Mouse (Mus musculus) hindbrain, embryonic 11.5 days (tissue): Measurements from ENCODE around the gene Cdca7. TPM values are rescaled to one million over a fixed set of nuclear protein-coding genes. Genes with fewer than 3 reads are reported as not detected.

Experiments
- ATAC-seq: fragments of 200-750 bp; cut with Nextera tagmentation; 2 replicates; pipeline ENCODE4 v1.8.0; 2017; ENCODE audit warnings: mild to moderate bottlenecking, moderate TSS enrichment, moderate library complexity; ENCODE audit not compliant: low FRiP score
- DNase-seq: peaks from one replicate; pipeline ENCODE4 v3.0.0-alpha.2; 2015; ENCODE audit warnings: low spot score
- H3K27ac ChIP-seq: fragments of 300-500 bp; sonication (generic); 2 replicates; pipeline ENCODE4 v1.5.1; 2014; ENCODE audit warnings: mild to moderate bottlenecking, low read depth, low read length
- H3K27me3 ChIP-seq: fragments of 300-500 bp; sonication (generic); 2 replicates; pipeline ENCODE4 v1.6.1; 2014; ENCODE audit warnings: mild to moderate bottlenecking, low read length, moderate library complexity, mixed read lengths; ENCODE audit not compliant: control insufficient read depth, insufficient read depth
- H3K36me3 ChIP-seq: fragments of 300-500 bp; sonication (generic); 2 replicates; pipeline ENCODE4 v1.6.1; 2014; ENCODE audit warnings: mild to moderate bottlenecking, low read length, moderate library complexity, mixed read lengths; ENCODE audit not compliant: control insufficient read depth, insufficient read depth
- H3K4me1 ChIP-seq: fragments of 300-500 bp; sonication (generic); replicated peaks from 2 replicates; pipeline ENCODE4 v1.6.1; 2014; ENCODE audit warnings: low read length, mixed read lengths; ENCODE audit not compliant: control insufficient read depth, insufficient read depth
- H3K4me2 ChIP-seq: fragments of 300-500 bp; sonication (generic); replicated peaks from 2 replicates; pipeline ENCODE4 v1.6.1; 2014; ENCODE audit warnings: mild to moderate bottlenecking, low read depth, low read length
- H3K4me3 ChIP-seq: fragments of 300-500 bp; sonication (generic); 2 replicates; pipeline ENCODE4 v1.5.1; 2014; ENCODE audit warnings: low read depth, low read length
- H3K9ac ChIP-seq: fragments of 300-500 bp; sonication (generic); 2 replicates; pipeline ENCODE4 v1.6.1; 2014; ENCODE audit warnings: low read depth, low read length
- H3K9me3 ChIP-seq: fragments of 300-500 bp; sonication (generic); 2 replicates; pipeline ENCODE4 v1.6.1; 2016; ENCODE audit warnings: low read length; ENCODE audit not compliant: control insufficient read depth
- WGBS: fragments of 180-500 bp; shearing (Covaris S2); extraction: QIAGEN DNeasy Blood & Tissue Kit; methylation state at CpG from one replicate; pipeline ENCODE4 v1.1.7; 2014; 5-methylcytosine and 5-hydroxymethylcytosine counted together
- polyA plus RNA-seq: library from polyadenylated mRNA; unstranded; fragments of >200 nt; fragmentation: Nextera tagmentation; extraction: Ambion mirVana; gene quantifications from 2 replicates; pipeline ENCODE4 v1.2.1, GENCODE M21; 2014

Cdca7 gene
- polyA plus RNA-seq, 1 experiment from 2014 or later, result 156 TPM

- H3K27ac ChIP-seq, result no peak overlapping the region
Measured at GRCm38 (mm10) chr2:72477221-72477620, 1.3 kb downstream of the Cdca7 start.

GRCm38 (mm10) chr2:72478176-72478575, 2.2 kb downstream of the Cdca7 start:
- no peaks in the 10 kb centered on the region for H3K9me3 ChIP-seq
- no peak overlapping the region for H3K27ac ChIP-seq
- H3K36me3 ChIP-seq, result peaks cover 3% of the 10 kb centered on the region; the same call in 1 of the 2 replicates
- DNase-seq (no peak), ATAC-seq (no peak)
- no peaks in the 10 kb centered on the region for H3K27me3 ChIP-seq
- no peaks in the 10 kb centered on the region; the same call in 1 of the 2 replicates for H3K4me1 ChIP-seq
- H3K4me3 ChIP-seq, result peak overlapping the region; percentile 89
- H3K4me2 ChIP-seq, result peak overlapping the region; percentile 45
- no peak overlapping the region for H3K9ac ChIP-seq
- WGBS, result 83% methylated on average over 4 of the region's 4 CpGs

More at GRCm38 (mm10) chr2:72477221-72477620, 1.3 kb downstream of the Cdca7 start:
- Histone ChIP-seq H3K9ac (peak overlapping the region; percentile 83; the same call in 1 of the 2 replicates), H3K36me3 (peaks cover 3% of the 10 kb centered on the region; the same call in 1 of the 2 replicates), H3K9me3 (no peaks in the 10 kb centered on the region), H3K4me2 (peak overlapping the region; percentile 45), H3K4me3 (peak overlapping the region; percentile 89), H3K27me3 (no peaks in the 10 kb centered on the region), H3K4me1 (no peaks in the 10 kb centered on the region; the same call in 1 of the 2 replicates)
- DNase-seq (no peak), ATAC-seq (no peak)
- under 1% methylated on average over 11 of the region's 11 CpGs for WGBS

GRCm38 (mm10) chr2:72478921-72479320, 3.0 kb downstream of the Cdca7 start:
- Histone ChIP-seq H3K4me2 (no peak overlapping the region), H3K4me3 (0 out of 2 replicates have a peak overlapping the region, but pooled peaks have one; percentile 6), H3K27ac (no peak overlapping the region), H3K4me1 (no peaks in the 10 kb centered on the region; the same call in 1 of the 2 replicates), H3K36me3 (peaks cover 6% of the 10 kb centered on the region; the same call in 1 of the 2 replicates), H3K9ac (no peak overlapping the region), H3K27me3 (no peaks in the 10 kb centered on the region), H3K9me3 (no peaks in the 10 kb centered on the region)
- DNase-seq (no peak), ATAC-seq (no peak)
- 65% methylated on average over 13 of the region's 13 CpGs for WGBS

- WGBS, result 97% methylated on average over 9 of the region's 9 CpGs
- no peak overlapping the region for H3K4me2 ChIP-seq
- DNase-seq (no peak), ATAC-seq (no peak)
- H3K36me3 ChIP-seq, result peaks cover 9% of the 10 kb centered on the region; the same call in 1 of the 2 replicates
- H3K27ac ChIP-seq, result no peak overlapping the region
- no peaks in the 10 kb centered on the region for H3K27me3 ChIP-seq
- H3K9ac ChIP-seq, result no peak overlapping the region
- H3K4me1 ChIP-seq, result no peaks in the 10 kb centered on the region; the same call in 1 of the 2 replicates
- no peaks in the 10 kb centered on the region for H3K9me3 ChIP-seq
- H3K4me3 ChIP-seq, result no peak overlapping the region
Measured at GRCm38 (mm10) chr2:72479818-72480217, 3.9 kb downstream of the Cdca7 start.

- Histone ChIP-seq H3K27ac (no peak overlapping the region), H3K4me2 (no peak overlapping the region), H3K4me3 (no peak overlapping the region), H3K9me3 (no peaks in the 10 kb centered on the region), H3K36me3 (no peaks in the 10 kb centered on the region), H3K4me1 (no peaks in the 10 kb centered on the region), H3K27me3 (no peaks in the 10 kb centered on the region), H3K9ac (no peak overlapping the region)
- 60% methylated on average over 7 of the region's 7 CpGs for WGBS
- no peak for ATAC-seq
- DNase-seq, result no peak
Measured at GRCm38 (mm10) chr2:72491650-72492049, 15.7 kb downstream of the Cdca7 start.

- Histone ChIP-seq H3K27ac (no peak overlapping the region), H3K4me2 (no peak overlapping the region), H3K36me3 (no peaks in the 10 kb centered on the region), H3K27me3 (no peaks in the 10 kb centered on the region), H3K4me1 (no peaks in the 10 kb centered on the region), H3K4me3 (no peak overlapping the region), H3K9ac (no peak overlapping the region), H3K9me3 (no peaks in the 10 kb centered on the region)
- ATAC-seq (no peak), DNase-seq (no peak)
- 56% methylated on average over 14 of the region's 14 CpGs for WGBS
Measured at GRCm38 (mm10) chr2:72493039-72493438, 17.1 kb downstream of the Cdca7 start.

GRCm38 (mm10) chr2:72499074-72499721, 23.2 kb downstream of the Cdca7 start:
- H3K27me3 ChIP-seq, result peaks cover 12% of the 10 kb centered on the region
- ATAC-seq (no peak), DNase-seq (peak; percentile 54)
- no peaks in the 10 kb centered on the region for H3K9me3 ChIP-seq
- peaks cover 5% of the 10 kb centered on the region; the same call in 1 of the 2 replicates for H3K4me1 ChIP-seq
- WGBS, result 3% methylated on average over 23 of the region's 23 CpGs
- peak overlapping the region; percentile 49 for H3K4me2 ChIP-seq
- peak overlapping the region; percentile 23; the same call in 1 of the 2 replicates for H3K9ac ChIP-seq
- H3K36me3 ChIP-seq, result no peaks in the 10 kb centered on the region
- H3K4me3 ChIP-seq, result no peak overlapping the region
- no peak overlapping the region for H3K27ac ChIP-seq

GRCm38 (mm10) chr2:72499782-72500411, 23.9 kb downstream of the Cdca7 start:
- H3K4me3 ChIP-seq, result no peak overlapping the region
- peak overlapping the region; percentile 49 for H3K4me2 ChIP-seq
- H3K9me3 ChIP-seq, result no peaks in the 10 kb centered on the region
- H3K27me3 ChIP-seq, result peaks cover 12% of the 10 kb centered on the region
- peak; percentile 33 for DNase-seq
- H3K4me1 ChIP-seq, result peaks cover 5% of the 10 kb centered on the region; the same call in 1 of the 2 replicates
- H3K36me3 ChIP-seq, result no peaks in the 10 kb centered on the region
- no peak for ATAC-seq
- no peak overlapping the region for H3K27ac ChIP-seq
- no peak overlapping the region for H3K9ac ChIP-seq
- WGBS, result 10% methylated on average over 8 of the region's 8 CpGs
